Mouse (Mus musculus) heart, postnatal 14 days (tissue): ENCODE data around the gene Ccdc137. TPM values are rescaled to one million over a fixed set of nuclear protein-coding genes. Genes with fewer than 3 reads are reported as not detected.

Experiments
- DNase-seq, 2 experiments: peaks; one replicate each; pipeline ENCODE4 v3.0.0; 2021 to 2022
- intact Hi-C: fragments of 180-260 bp; cut with DNase I; formaldehyde crosslinking; loops from one replicate; pipeline ENCODE4 v1.15.1; 2025
- total RNA-seq, 2 experiments: library from RNA; stranded (reverse); gene quantifications; 2 replicates each; pipeline ENCODE4 v1.2.3; 2021

Ccdc137 gene
- total RNA-seq, 2 experiments from 2014 or later, result 5.9 to 9.4 TPM

GRCm38 (mm10) chr11:120493351-120493750, 35.4 kb downstream of the Ccdc137 start:
- DNase-seq, result no peak
- intact Hi-C loops, result no loop called here

- intact Hi-C loops, result no loop called here
- no peak for DNase-seq
These were observed 36.0 kb downstream of the Ccdc137 start for GRCm38 (mm10) chr11:120493911-120494310.

- no peak for DNase-seq
- intact Hi-C loops, result no loop called here
These were observed 39.5 kb downstream of the Ccdc137 start for GRCm38 (mm10) chr11:120497436-120497835.

- intact Hi-C loops, result no loop called here
- no peak for DNase-seq
These were observed 40.3 kb downstream of the Ccdc137 start for GRCm38 (mm10) chr11:120498226-120498625.

GRCm38 (mm10) chr11:120498891-120499290, 41.0 kb downstream of the Ccdc137 start:
- intact Hi-C loops, result no loop called here

GRCm38 (mm10) chr11:120499894-120500293, 42.0 kb downstream of the Ccdc137 start:
- intact Hi-C loops, result no loop called here
- no peak for DNase-seq

More at GRCm38 (mm10) chr11:120498891-120499290, 41.0 kb downstream of the Ccdc137 start:
- DNase-seq, result no peak

- intact Hi-C loops, result no loop called here
- DNase-seq, result no peak
These were observed 42.4 kb downstream of the Ccdc137 start for GRCm38 (mm10) chr11:120500357-120500756.

- DNase-seq, result no peak
- intact Hi-C loops, result no loop called here
These were observed 43.1 kb downstream of the Ccdc137 start for GRCm38 (mm10) chr11:120501018-120501417.

- DNase-seq, result no peak
- intact Hi-C loops, result no loop called here
These were observed 43.8 kb downstream of the Ccdc137 start for GRCm38 (mm10) chr11:120501701-120502100.

- no peak for DNase-seq
- intact Hi-C loops, result no loop called here
These were observed 47.7 kb downstream of the Ccdc137 start for GRCm38 (mm10) chr11:120505661-120506060.

GRCm38 (mm10) chr11:120506899-120507298, 49.0 kb downstream of the Ccdc137 start:
- DNase-seq, result no peak
- intact Hi-C loops, result no loop called here

GRCm38 (mm10) chr11:120507611-120508289, 49.8 kb downstream of the Ccdc137 start:
- DNase-seq, result no peak
- intact Hi-C loops, result no loop called here

GRCm38 (mm10) chr11:120508290-120508870, 50.5 kb downstream of the Ccdc137 start:
- intact Hi-C loops, result no loop called here
- no peak for DNase-seq

GRCm38 (mm10) chr11:120509940-120510339, 52.0 kb downstream of the Ccdc137 start:
- intact Hi-C loops, result loop anchor here (2.0 to 10.0 kb wide), 3 partner anchors 19 to 265 kb away; partner anchors contain the start of genes Cenpx, Lrrc45 and Slc25a10
- no peak for DNase-seq

GRCm38 (mm10) chr11:120510375-120511030, 52.6 kb downstream of the Ccdc137 start:
- no peak for DNase-seq
- intact Hi-C loops, result loop anchor here (2.0 to 10.0 kb wide), 3 partner anchors 20 to 264 kb away; partner anchors contain the start of genes Cenpx, Lrrc45 and Slc25a10

GRCm38 (mm10) chr11:120512790-120513453, 55.0 kb downstream of the Ccdc137 start:
- no peak for DNase-seq

More at GRCm38 (mm10) chr11:120512790-120513453, 55.0 kb downstream of the Ccdc137 start:
- intact Hi-C loops, result loop anchor here (5.0 to 10.0 kb wide), 2 partner anchors 199 to 262 kb away; partner anchors contain the start of genes Cenpx and Lrrc45

Other genes with a start within 250 kb of the Ccdc137 start
- 10 to 100 TPM in 1 of 2 experiments, 1 to 10 TPM in 1; 7.8 to 10.0 TPM for gene Bahcc1, start 225.2 kb upstream of the Ccdc137 start, total RNA-seq
- 100 to 1,000 TPM; 451 to 520 TPM for gene Actg1, start 109.6 kb upstream of the Ccdc137 start, total RNA-seq
- gene Fscn2, start 96.6 kb upstream of the Ccdc137 start, total RNA-seq, result not detected
- 10 to 100 TPM; 19.0 to 19.6 TPM for gene Faap100, start 79.4 kb upstream of the Ccdc137 start, total RNA-seq
- gene Nploc4, start 20.4 kb upstream of the Ccdc137 start, total RNA-seq, result 10 to 100 TPM; 54.4 to 62.7 TPM
- gene Tspan10, start 15.5 kb upstream of the Ccdc137 start, total RNA-seq, result 1 to 10 TPM in 1 of 2 experiments, under 1 TPM in 1; 0.98 to 2.5 TPM
- gene Pde6g, start 4.6 kb upstream of the Ccdc137 start, total RNA-seq, result under 1 TPM; 0.53 to 0.56 TPM
- gene Oxld1, start within 50 bp of the Ccdc137 start, total RNA-seq, result 10 to 100 TPM; 41.6 to 45.6 TPM
- gene Arl16, start 9.5 kb downstream of the Ccdc137 start, total RNA-seq, result 10 to 100 TPM; 10.3 to 12.0 TPM
- gene Mrpl12, start 26.5 kb downstream of the Ccdc137 start, total RNA-seq, result 100 to 1,000 TPM; 222 to 244 TPM
- 10 to 100 TPM; 14.1 to 15.9 TPM for gene Slc25a10, start 33.7 kb downstream of the Ccdc137 start, total RNA-seq
- gene Gcgr, start 72.6 kb downstream of the Ccdc137 start, total RNA-seq, result 1 to 10 TPM; 1.7 to 2.4 TPM
- gene Mcrip1, start 91.6 kb downstream of the Ccdc137 start, total RNA-seq, result 10 to 100 TPM; 53.5 to 58.1 TPM
- gene Ppp1r27, start 93.0 kb downstream of the Ccdc137 start, total RNA-seq, result under 1 TPM in 1 of 2 experiments, not detected in 1; 0.39 TPM
- 100 to 1,000 TPM; 238 to 247 TPM for gene P4hb, start 115.1 kb downstream of the Ccdc137 start, total RNA-seq
- 100 to 1,000 TPM; 164 to 180 TPM for gene Arhgdia, start 123.5 kb downstream of the Ccdc137 start, total RNA-seq
- 10 to 100 TPM; 57.8 to 59.9 TPM for gene Alyref, start 140.2 kb downstream of the Ccdc137 start, total RNA-seq
- 10 to 100 TPM; 86.2 to 87.5 TPM for gene Anapc11, start 140.3 kb downstream of the Ccdc137 start, total RNA-seq
- not detected for gene Npb, start 150.4 kb downstream of the Ccdc137 start, total RNA-seq
- 10 to 100 TPM; 47.7 to 49.4 TPM for gene Pcyt2, start 159.8 kb downstream of the Ccdc137 start, total RNA-seq
- 10 to 100 TPM; 10.8 to 12.3 TPM for gene Sirt7, start 167.1 kb downstream of the Ccdc137 start, total RNA-seq
- 10 to 100 TPM; 33.7 to 41.0 TPM for gene Mafg, start 175.5 kb downstream of the Ccdc137 start, total RNA-seq
- gene Pycr1, start 185.7 kb downstream of the Ccdc137 start, total RNA-seq, result 1 to 10 TPM; 1.9 to 2.1 TPM
- 10 to 100 TPM; 51.4 to 58.5 TPM for gene Myadml2, start 190.0 kb downstream of the Ccdc137 start, total RNA-seq
- under 1 TPM in 1 of 2 experiments, not detected in 1; 0.27 TPM for gene Notum, start 203.1 kb downstream of the Ccdc137 start, total RNA-seq
- 10 to 100 TPM; 35.0 to 37.9 TPM for gene Aspscr1, start 214.9 kb downstream of the Ccdc137 start, total RNA-seq